ENCODE assay signal across 10 mouse cellular contexts in genomic region chr8:126297284-126297845, GRCm38 (mm10). TPM values are rescaled to one million over a fixed set of nuclear protein-coding genes. Genes with fewer than 3 reads are reported as not detected.
DNase-seq lines count a peak whose midpoint lies in the region; ATAC-seq lines count a peak whose summit lies in the region.
"Had no signal": no experiment of that assay in that cellular context is flagged by ENCODE, and none has a peak within 500 bp of the region (broad histone marks: within the 10 kb centered on the region; RNA-seq: fewer than 3 reads in every experiment).

No protein-coding gene starts in this region.

- peaks cover 23% of the 10 kb centered on the region for H3K27me3 ChIP-seq in kidney, embryonic 16.5 days (ENCODE audit: insufficient read depth, low read length)
- peaks cover 29% of the 10 kb centered on the region for H3K27me3 ChIP-seq in neural tube, embryonic 13.5 days

- 16% methylated on average over 1 of the region's 1 CpGs for WGBS in kidney, embryonic 16.5 days
- WGBS in neural tube, embryonic 13.5 days: 21% methylated on average over 1 of the region's 1 CpGs

- H3K36me3 ChIP-seq in kidney, embryonic 16.5 days (ENCODE audit: insufficient read depth, low read length): no peaks in the 10 kb centered on the region
- H3K36me3 ChIP-seq in neural tube, embryonic 13.5 days: no peaks in the 10 kb centered on the region
- H3K36me3 ChIP-seq: embryonic facial prominence, embryonic 15.5 days; liver, embryonic 15.5 days had no signal

- no peak overlapping the region for H3K9ac ChIP-seq in kidney, embryonic 16.5 days (replicated peaks; ENCODE audit: low read length)
- no peak overlapping the region for H3K9ac ChIP-seq in neural tube, embryonic 13.5 days
- H3K9ac ChIP-seq: embryonic facial prominence, embryonic 15.5 days; liver, embryonic 15.5 days had no signal

- no peak overlapping the region for H3K4me2 ChIP-seq in kidney, embryonic 16.5 days (replicated peaks; ENCODE audit: low read depth, low read length)
- no peak overlapping the region for H3K4me2 ChIP-seq in neural tube, embryonic 13.5 days

- peaks cover 14% of the 10 kb centered on the region; the same call in 1 of the 2 replicates for H3K4me1 ChIP-seq in kidney, embryonic 16.5 days (ENCODE audit: insufficient read depth, low read length)
- H3K4me1 ChIP-seq in neural tube, embryonic 13.5 days (replicated peaks): peaks cover 9% of the 10 kb centered on the region
- H3K4me1 ChIP-seq: liver, embryonic 15.5 days had no signal

- H3K27ac ChIP-seq in kidney, embryonic 16.5 days (ENCODE audit: low read length): no peak overlapping the region
- no peak overlapping the region for H3K27ac ChIP-seq in neural tube, embryonic 13.5 days (replicated peaks)
- H3K27ac ChIP-seq: embryonic facial prominence, embryonic 15.5 days; liver, embryonic 15.5 days had no signal

- intact Hi-C loops in left cerebral cortex, postnatal 4 days (cut with DNase I): no loop called here

- DNase-seq in kidney, adult 18-20 months: peak; percentile 57
- peak; percentile 16 for DNase-seq in Muller cell, postnatal 12 days (ENCODE audit: inconsistent ontology term)
- peak; percentile 78 for DNase-seq in cerebellum, adult 18-20 months
- DNase-seq in left cerebral cortex, postnatal 4 days: peak; percentile 52

- no peak for ATAC-seq in kidney, embryonic 16.5 days (ENCODE audit: low FRiP score, low TSS enrichment)
- ATAC-seq in granulocyte monocyte progenitor cell, adult 5-6 weeks (replicated peaks; ENCODE audit: poor library complexity, severe bottlenecking): peak; percentile 44; the same call in 1 of the 2 replicates
- ATAC-seq in neural tube, embryonic 13.5 days (ENCODE audit: low read depth): peak; percentile 38; the same call in 1 of the 2 replicates
- no peak for ATAC-seq in erythroblast, adult 5-6 weeks (replicated peaks; ENCODE audit: low FRiP score, poor library complexity, severe bottlenecking)

- no peak overlapping the region for H3K4me3 ChIP-seq in kidney, embryonic 16.5 days (ENCODE audit: low read length)
- H3K4me3 ChIP-seq in neural tube, embryonic 13.5 days: no peak overlapping the region
- H3K4me3 ChIP-seq: liver, embryonic 15.5 days had no signal

- H3K9me3 ChIP-seq in kidney, embryonic 16.5 days (ENCODE audit: low read length): no peaks in the 10 kb centered on the region
- H3K9me3 ChIP-seq in neural tube, embryonic 13.5 days: no peaks in the 10 kb centered on the region
- H3K9me3 ChIP-seq: embryonic facial prominence, embryonic 15.5 days; liver, embryonic 15.5 days had no signal

RNA-seq across cellular contexts. Expression of gene Slc35f3, which starts 1.0 kb away (rescaled TPM):
- 0.69 and 0.82 TPM in 2 replicates for polyA plus RNA-seq in kidney, embryonic 16.5 days (2015; fragmentation: Nextera tagmentation; extraction: Ambion mirVana)
- total RNA-seq in granulocyte monocyte progenitor cell, adult 5-6 weeks (2014; fragmentation: Nextera tagmentation): not detected in 2 replicates
- not detected in 2 replicates for total RNA-seq in granulocyte monocyte progenitor cell, adult 5-6 weeks (2017)
- total RNA-seq in left cerebral cortex, postnatal 4 days (2021): 10 to 100 TPM in 1 of 2 experiments, 1 to 10 TPM in 1; 9.2 to 10.7 TPM
- polyA plus RNA-seq in neural tube, embryonic 13.5 days (2015; fragmentation: Nextera tagmentation; extraction: Ambion mirVana): 1.5 and 1.8 TPM in 2 replicates
- total RNA-seq in erythroblast, adult 5-6 weeks (2015; ENCODE audit: low replicate concordance): not detected in 2 replicates
- not detected in 2 replicates for total RNA-seq in erythroblast, adult 5-6 weeks (2017; ENCODE audit: low replicate concordance)
- polyA plus RNA-seq: liver, embryonic 15.5 days had no signal

Comparison
In these comparisons a context has a peak if more than half of its experiments do, and no peak if none do; other contexts are left out.
1. DNase-seq: peak in every context shown above with its lines; median percentile 78 in cerebellum, adult 18-20 months; 57 in kidney, adult 18-20 months; 52 in left cerebral cortex, postnatal 4 days; 16 in Muller cell, postnatal 12 days.
2. ATAC-seq: peak in granulocyte monocyte progenitor cell, adult 5-6 weeks (single experiment) and neural tube, embryonic 13.5 days (single experiment); none in kidney, embryonic 16.5 days (single experiment) and erythroblast, adult 5-6 weeks (single experiment).
3. RNA of gene Slc35f3, which starts 1.0 kb away (total RNA-seq): 9.2 to 10.7 TPM in left cerebral cortex, postnatal 4 days; not detected in granulocyte monocyte progenitor cell, adult 5-6 weeks and not detected in erythroblast, adult 5-6 weeks; every median in the first group is over 10 times any median in the second.